Mouse (Mus musculus) kidney, adult 18-20 months (tissue): ENCODE data around the gene Shisa7.
"Not testable (repeated sequence)": the region's sequence is repeated elsewhere in the genome, so short reads cannot be mapped to it uniquely, and the experiment has no call there.

ENCODE experiments used
- DNase-seq: peaks from one replicate; pipeline ENCODE4 v3.0.0; 2021

Gene Shisa7

DNA sequence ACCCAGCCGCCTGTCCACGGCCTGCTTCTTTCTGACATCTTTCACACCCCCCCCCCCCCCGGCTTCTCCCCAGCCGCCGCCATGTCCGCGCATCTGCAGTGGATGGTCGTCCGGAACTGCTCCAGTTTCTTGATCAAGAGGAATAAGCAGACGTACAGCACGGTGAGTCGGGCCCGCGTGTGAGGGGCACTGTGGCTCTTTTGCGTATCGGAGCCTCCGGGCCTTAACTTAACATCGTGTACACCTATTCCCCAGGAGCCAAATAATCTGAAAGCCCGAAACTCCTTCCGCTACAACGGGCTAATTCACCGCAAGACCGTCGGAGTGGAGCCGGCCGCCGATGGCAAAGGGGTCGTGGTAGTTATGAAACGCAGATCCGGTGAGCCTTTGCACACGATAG is 51.2 kb downstream of the Shisa7 start:
- DNase-seq: not testable (repeated sequence)

- peak; percentile 95 for DNase-seq
Observed at GRCm38 (mm10) chr7:4792278-4793212, 52.0 kb downstream of the Shisa7 start, which contains the start of gene Rpl28. Gene Rpl28 (plus strand): TSS chr7:4792874.

DNA sequence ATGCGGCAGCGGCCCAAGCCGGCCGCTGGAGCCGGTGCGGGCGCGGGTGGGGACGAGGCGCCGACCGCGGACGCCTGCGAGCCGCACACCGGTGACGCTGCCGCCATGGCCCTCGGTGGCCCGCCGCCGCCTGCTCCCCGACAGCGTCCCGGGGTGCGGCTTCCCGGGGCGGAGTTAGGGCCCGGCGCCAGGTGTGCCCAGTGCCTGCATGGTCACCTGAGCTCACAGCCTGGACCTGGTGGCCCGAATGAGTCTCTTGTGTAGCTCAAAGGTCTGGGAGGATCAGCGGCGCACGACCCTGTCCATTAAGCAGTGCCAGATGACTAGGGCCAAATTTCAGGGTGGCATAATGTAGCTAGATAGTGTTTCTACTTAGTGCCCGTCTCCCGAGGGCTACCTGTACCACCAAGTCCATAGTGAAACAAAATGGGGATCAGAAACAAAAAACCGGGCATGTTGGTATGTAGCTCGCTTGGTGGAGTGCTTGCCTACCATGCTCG is 55.0 kb downstream of the Shisa7 start, which contains the start of gene Tmem238:
TSS of gene Tmem238 (minus strand) at position 221 of the 500 bp plus-strand sequence.
- peak; percentile 88 for DNase-seq

DNA sequence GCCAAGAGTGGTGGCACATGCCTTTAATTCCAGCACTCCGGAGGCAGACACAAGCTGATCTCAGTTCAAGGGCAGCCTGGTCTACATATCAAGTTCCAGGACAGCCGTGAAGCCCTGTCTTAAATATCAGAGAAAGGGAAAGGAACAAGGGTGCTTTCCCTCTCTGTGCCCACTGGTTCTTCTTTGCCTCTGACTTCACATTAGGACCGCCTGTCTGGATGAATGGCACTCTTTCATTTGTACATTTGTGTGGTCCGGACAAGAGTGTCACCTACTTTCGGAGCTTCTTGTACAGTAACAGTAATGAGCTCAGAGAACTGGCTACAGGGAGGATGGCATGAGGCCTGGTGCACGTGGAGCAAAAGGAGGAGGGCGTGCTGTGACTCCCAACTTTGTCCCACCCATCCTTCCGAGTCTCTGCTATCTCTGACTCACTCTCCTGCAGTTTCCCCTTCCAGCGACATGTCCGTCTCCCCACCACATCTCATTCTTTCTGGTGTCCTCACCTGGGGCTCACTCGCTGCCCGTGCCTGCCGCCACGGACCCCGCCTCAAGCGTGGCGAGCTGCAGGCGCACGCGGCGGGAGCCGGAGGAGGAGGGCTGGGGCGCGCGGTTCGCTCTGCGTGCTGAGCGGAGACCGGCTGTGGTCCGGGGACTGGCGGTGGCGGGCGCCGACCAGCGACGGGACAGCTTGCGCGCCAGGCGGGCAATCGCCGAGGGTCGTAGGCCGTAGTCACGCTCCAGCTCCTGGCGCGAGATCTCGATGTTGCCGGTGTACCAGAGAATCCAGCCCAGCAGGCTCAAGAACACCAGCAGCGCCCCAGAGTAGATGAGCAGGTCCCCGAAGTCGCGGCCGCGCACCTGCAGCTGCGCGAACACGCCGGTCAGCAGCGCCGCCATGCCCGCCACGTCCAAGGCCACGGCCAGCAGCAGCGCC is 55.7 kb downstream of the Shisa7 start:
- peak; percentile 79 for DNase-seq

DNA sequence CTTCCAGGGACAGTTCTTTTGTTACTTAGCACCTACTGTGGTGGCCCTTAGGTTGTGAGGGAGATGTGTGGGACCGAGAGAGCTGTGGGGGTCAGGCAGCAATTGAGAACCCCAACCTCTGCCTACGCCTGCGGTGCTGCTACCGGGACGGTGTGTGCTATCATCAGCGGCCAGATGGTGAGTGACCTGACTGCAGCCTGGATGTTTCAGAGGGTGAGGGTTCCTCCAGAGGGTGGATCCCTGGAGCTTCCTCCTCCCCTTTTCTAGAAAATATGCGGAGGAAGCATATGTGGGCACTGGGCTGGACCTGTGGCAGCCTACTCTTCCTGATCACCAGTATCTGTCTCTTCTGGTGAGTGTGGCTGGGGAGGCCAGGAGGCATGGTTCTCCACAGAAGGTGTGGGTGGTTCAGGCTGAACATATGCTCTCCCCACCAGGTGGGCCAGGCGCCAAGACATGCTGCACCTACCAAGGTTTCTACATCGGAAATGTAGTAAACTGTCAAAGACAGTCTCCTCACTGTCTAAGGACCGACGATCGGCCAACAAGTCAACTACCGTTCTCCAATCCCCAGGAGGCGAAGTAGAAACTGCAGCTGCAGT is 60.7 kb downstream of the Shisa7 start:
- no peak for DNase-seq

GRCm38 (mm10) chr7:4782759-4783158 is 61.7 kb downstream of the Shisa7 start, which contains the start of the genes Il11 and Tmem190:
Gene Il11 (minus strand): TSS chr7:4782859.
Gene Tmem190 (plus strand): TSS chr7:4782937.
- DNase-seq: no peak

- DNase-seq: no peak
Observed at GRCm38 (mm10) chr7:4782130-4782529, 62.4 kb downstream of the Shisa7 start.

DNA sequence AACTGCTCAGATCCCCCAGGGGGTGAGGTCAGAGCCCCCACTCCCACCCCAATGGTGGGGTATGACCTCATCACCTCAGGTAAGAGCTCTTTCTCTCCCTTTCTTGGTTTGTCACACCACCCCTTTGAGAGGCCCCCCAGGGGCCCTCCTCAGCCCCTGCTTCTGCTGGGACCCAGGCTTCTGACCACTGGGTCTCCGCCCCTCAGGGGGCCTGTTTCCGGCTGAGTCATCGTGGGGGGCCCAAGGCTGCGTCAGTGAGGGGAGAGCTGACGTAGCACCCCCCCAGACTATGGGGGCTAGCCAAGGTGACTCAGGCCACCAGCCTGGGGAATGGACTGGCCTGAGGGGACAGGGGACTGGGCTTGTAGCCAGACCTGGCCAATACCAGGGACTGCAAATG is 64.6 kb downstream of the Shisa7 start:
- DNase-seq: no peak

GRCm38 (mm10) chr7:4777851-4778637 is 66.5 kb downstream of the Shisa7 start:
- no peak for DNase-seq

DNA sequence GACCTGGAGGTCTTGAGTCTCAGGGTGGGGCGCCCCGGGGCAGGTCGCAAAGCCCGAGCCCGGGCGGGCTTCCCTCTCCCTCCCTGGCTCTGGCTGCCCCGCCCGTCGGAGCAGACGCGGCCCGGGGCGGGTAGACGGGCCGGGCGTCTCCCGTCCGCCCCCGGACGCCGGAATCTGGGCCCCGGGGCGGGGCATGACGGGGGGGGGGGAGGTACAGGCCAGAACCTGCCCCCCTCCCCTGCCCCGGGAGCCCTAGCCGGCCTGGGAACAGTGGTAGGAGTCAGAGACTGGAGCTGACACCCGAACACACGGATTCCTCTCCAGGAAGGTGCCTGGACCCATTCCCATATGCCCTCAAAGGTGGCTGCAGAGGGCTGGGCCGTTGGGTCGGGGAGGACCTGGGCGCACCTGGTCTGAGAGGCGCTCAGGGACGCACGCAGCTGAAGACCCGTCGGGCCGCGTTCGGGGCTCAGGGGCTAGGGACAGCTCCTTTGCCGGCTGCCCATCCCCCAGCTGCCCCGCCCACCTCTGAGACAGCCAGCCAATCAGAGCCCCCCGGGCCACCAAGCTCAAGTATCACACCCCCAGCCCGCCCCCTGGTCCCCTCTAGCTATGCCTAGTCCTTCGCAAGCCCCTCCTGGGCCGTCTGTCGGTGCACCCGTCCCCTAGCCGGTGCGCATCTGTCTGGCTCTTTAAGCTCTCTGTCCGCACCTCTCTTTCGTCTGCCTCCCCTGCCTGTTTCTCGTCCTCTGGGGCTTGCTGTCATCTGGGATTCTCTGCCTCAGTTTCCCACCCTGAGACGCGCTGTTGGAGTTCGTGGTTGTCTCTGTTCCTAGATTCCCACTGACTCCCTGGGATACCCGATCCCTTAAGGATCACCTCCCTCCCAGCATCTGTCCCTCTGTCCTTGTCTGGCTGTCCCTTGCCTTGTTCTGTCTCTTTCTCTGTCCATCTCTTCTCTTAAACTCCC is 67.3 kb downstream of the Shisa7 start:
- peak; percentile 57 for DNase-seq

GRCm38 (mm10) chr7:4776131-4776530 is 68.4 kb downstream of the Shisa7 start:
- no peak for DNase-seq
